Mouse (Mus musculus) spleen, adult 2 months (tissue): ENCODE data around the gene Srrm1.

Experiments used
- CTCF ChIP-seq: fragments of 200-500 bp; IDR thresholded peaks from 2 replicates; pipeline ENCODE4 v1.5.1; 2011; ENCODE audit warnings: mild to moderate bottlenecking, inconsistent platforms; ENCODE audit not compliant: insufficient read depth, insufficient read length, insufficient replicate concordance; ENCODE audit errors: extremely low read depth
- POLR2A ChIP-seq: fragments of 200-500 bp; IDR thresholded peaks from 2 replicates; pipeline ENCODE4 v1.6.1; 2011; ENCODE audit warnings: low read depth, low read length, inconsistent platforms

DNA sequence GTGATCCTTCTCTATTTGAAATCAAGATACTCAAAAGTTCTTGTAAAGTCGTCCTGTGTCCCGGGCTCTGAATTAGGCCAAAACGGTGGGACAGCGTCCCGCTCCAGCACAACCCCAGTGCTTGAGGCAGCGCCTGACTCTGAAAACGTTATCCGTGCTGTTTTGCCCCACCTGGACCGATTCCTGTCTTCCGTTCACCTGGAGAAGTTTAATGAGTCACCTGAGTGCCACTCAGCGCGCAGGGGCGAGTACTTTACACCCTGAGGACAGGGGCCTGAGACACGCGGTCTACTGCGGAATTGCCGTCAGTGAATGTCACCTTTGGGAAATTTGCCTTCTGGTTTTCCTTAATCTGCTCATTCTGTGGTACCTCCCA lies 79.8 kb downstream of the Srrm1 start:
- TF ChIP-seq CTCF (no peak), POLR2A (no peak)
